Mouse (Mus musculus): ENCODE measurements at regions not wholly inside any gene's neighbourhood (a gene's known extent, or its start where the extent isn't known, plus 50 kb on each side); places are given as distances from the start of the nearest gene placed in this dataset.
A peak's percentile ranks its signal among the peaks of the same experiment; 100 is the strongest.

- TF ChIP-seq CTCF (IDR thresholded peaks at IDR 0.05; ENCODE audit: low read depth), result no peak
- Histone ChIP-seq H3K27ac (ENCODE audit: low read depth) (no peak overlapping the region), H3K36me3 (ENCODE audit: insufficient read depth) (no peaks in the 10 kb centered on the region), H3K4me3 (ENCODE audit: low read depth, low read length) (no peak overlapping the region), H3K27me3 (ENCODE audit: insufficient read depth, low read length) (no peaks in the 10 kb centered on the region), H3K4me1 (ENCODE audit: insufficient read depth) (no peaks in the 10 kb centered on the region), H3K9ac (no peak overlapping the region), H3K9me3 (ENCODE audit: low read depth, low read length) (no peaks in the 10 kb centered on the region), H3K4me2 (no peak overlapping the region)
- ATAC-seq (ENCODE audit: insufficient read depth) (no peak), DNase-seq (no peak)
- WGBS, result 67% methylated on average over 3 of the region's 3 CpGs
These were observed 401.6 kb upstream of the Nmur2 start for GRCm38 (mm10) chr11:56442381-56442780.

- no peaks in the 10 kb centered on the region for H3K27me3 ChIP-seq (ENCODE audit: insufficient read depth, low read length)
- H3K4me3 ChIP-seq (ENCODE audit: low read depth, low read length), result no peak overlapping the region
- no peaks in the 10 kb centered on the region for H3K4me1 ChIP-seq (ENCODE audit: insufficient read depth)
- no peak overlapping the region for H3K4me2 ChIP-seq
- DNase-seq (peak; percentile 34), ATAC-seq (ENCODE audit: insufficient read depth) (no peak)
- H3K36me3 ChIP-seq (ENCODE audit: insufficient read depth), result no peaks in the 10 kb centered on the region
- no peak for TF ChIP-seq CTCF (IDR thresholded peaks at IDR 0.05; ENCODE audit: low read depth)
- H3K9me3 ChIP-seq (ENCODE audit: low read depth, low read length), result no peaks in the 10 kb centered on the region
- H3K27ac ChIP-seq (ENCODE audit: low read depth), result no peak overlapping the region
- no peak overlapping the region for H3K9ac ChIP-seq
- 22% methylated on average over 2 of the region's 2 CpGs for WGBS
These were observed 400.3 kb upstream of the Nmur2 start for GRCm38 (mm10) chr11:56441071-56441470.

- Histone ChIP-seq H3K27me3 (ENCODE audit: insufficient read depth, low read length) (no peaks in the 10 kb centered on the region), H3K4me3 (ENCODE audit: low read depth, low read length) (no peak overlapping the region), H3K4me1 (ENCODE audit: insufficient read depth) (no peaks in the 10 kb centered on the region), H3K36me3 (ENCODE audit: insufficient read depth) (no peaks in the 10 kb centered on the region), H3K9me3 (ENCODE audit: low read depth, low read length) (no peaks in the 10 kb centered on the region), H3K27ac (ENCODE audit: low read depth) (no peak overlapping the region), H3K4me2 (no peak overlapping the region), H3K9ac (no peak overlapping the region)
- ATAC-seq (ENCODE audit: insufficient read depth), result no peak
- DNase-seq, result no peak
- 63% methylated on average over 3 of the region's 3 CpGs for WGBS
- TF ChIP-seq CTCF (IDR thresholded peaks at IDR 0.05; ENCODE audit: low read depth), result no peak
These were observed 390.3 kb upstream of the Nmur2 start for GRCm38 (mm10) chr11:56431089-56431488.

GRCm38 (mm10) chr11:56384761-56385160, 344.0 kb upstream of the Nmur2 start:
- Histone ChIP-seq H3K27ac (ENCODE audit: low read depth) (no peak overlapping the region), H3K4me2 (no peak overlapping the region), H3K4me1 (ENCODE audit: insufficient read depth) (no peaks in the 10 kb centered on the region), H3K9ac (no peak overlapping the region), H3K36me3 (ENCODE audit: insufficient read depth) (no peaks in the 10 kb centered on the region), H3K27me3 (ENCODE audit: insufficient read depth, low read length) (no peaks in the 10 kb centered on the region), H3K4me3 (ENCODE audit: low read depth, low read length) (no peak overlapping the region), H3K9me3 (ENCODE audit: low read depth, low read length) (no peaks in the 10 kb centered on the region)
- ATAC-seq (ENCODE audit: insufficient read depth) (no peak), DNase-seq (no peak)
- TF ChIP-seq CTCF (IDR thresholded peaks at IDR 0.05; ENCODE audit: low read depth), result no peak
- WGBS, result 51% methylated on average over 1 of the region's 1 CpGs

GRCm38 (mm10) chr11:56377535-56377934, 336.7 kb upstream of the Nmur2 start:
- no peak for TF ChIP-seq CTCF (IDR thresholded peaks at IDR 0.05; ENCODE audit: low read depth)
- H3K36me3 ChIP-seq (ENCODE audit: insufficient read depth), result no peaks in the 10 kb centered on the region
- DNase-seq, result no peak
- no peak overlapping the region for H3K9ac ChIP-seq
- no peak overlapping the region for H3K4me3 ChIP-seq (ENCODE audit: low read depth, low read length)
- no peak overlapping the region for H3K27ac ChIP-seq (ENCODE audit: low read depth)
- H3K4me2 ChIP-seq, result no peak overlapping the region
- WGBS, result 75% methylated on average over 5 of the region's 5 CpGs
- ATAC-seq (ENCODE audit: insufficient read depth), result no peak
- no peaks in the 10 kb centered on the region for H3K9me3 ChIP-seq (ENCODE audit: low read depth, low read length)
- no peaks in the 10 kb centered on the region for H3K27me3 ChIP-seq (ENCODE audit: insufficient read depth, low read length)
- H3K4me1 ChIP-seq (ENCODE audit: insufficient read depth), result no peaks in the 10 kb centered on the region

- no peaks in the 10 kb centered on the region for H3K9me3 ChIP-seq (ENCODE audit: low read depth, low read length)
- TF ChIP-seq CTCF (IDR thresholded peaks at IDR 0.05; ENCODE audit: low read depth), result no peak
- H3K9ac ChIP-seq, result no peak overlapping the region
- DNase-seq (no peak), ATAC-seq (ENCODE audit: insufficient read depth) (no peak)
- H3K36me3 ChIP-seq (ENCODE audit: insufficient read depth), result no peaks in the 10 kb centered on the region
- no peak overlapping the region for H3K4me2 ChIP-seq
- H3K4me1 ChIP-seq (ENCODE audit: insufficient read depth), result no peaks in the 10 kb centered on the region
- no peak overlapping the region for H3K4me3 ChIP-seq (ENCODE audit: low read depth, low read length)
- no peaks in the 10 kb centered on the region for H3K27me3 ChIP-seq (ENCODE audit: insufficient read depth, low read length)
- no peak overlapping the region for H3K27ac ChIP-seq (ENCODE audit: low read depth)
- WGBS, result 45% methylated on average over 6 of the region's 6 CpGs
These were observed 333.5 kb upstream of the Nmur2 start for GRCm38 (mm10) chr11:56374329-56374728.

- ATAC-seq (ENCODE audit: insufficient read depth) (no peak), DNase-seq (no peak)
- TF ChIP-seq CTCF (IDR thresholded peaks at IDR 0.05; ENCODE audit: low read depth), result no peak
- H3K9ac ChIP-seq, result no peak overlapping the region
- no peaks in the 10 kb centered on the region for H3K9me3 ChIP-seq (ENCODE audit: low read depth, low read length)
- H3K4me2 ChIP-seq, result no peak overlapping the region
- H3K27me3 ChIP-seq (ENCODE audit: insufficient read depth, low read length), result no peaks in the 10 kb centered on the region
- no peaks in the 10 kb centered on the region for H3K36me3 ChIP-seq (ENCODE audit: insufficient read depth)
- H3K4me1 ChIP-seq (ENCODE audit: insufficient read depth), result no peaks in the 10 kb centered on the region
- H3K27ac ChIP-seq (ENCODE audit: low read depth), result no peak overlapping the region
- H3K4me3 ChIP-seq (ENCODE audit: low read depth, low read length), result no peak overlapping the region
- WGBS, result 62% methylated on average over 4 of the region's 4 CpGs
These were observed 332.8 kb upstream of the Nmur2 start for GRCm38 (mm10) chr11:56373624-56374023.

GRCm38 (mm10) chr11:56357690-56358089, 316.9 kb upstream of the Nmur2 start:
- H3K27me3 ChIP-seq (ENCODE audit: insufficient read depth, low read length), result no peaks in the 10 kb centered on the region
- no peak overlapping the region for H3K4me2 ChIP-seq
- H3K9me3 ChIP-seq (ENCODE audit: low read depth, low read length), result no peaks in the 10 kb centered on the region
- H3K27ac ChIP-seq (ENCODE audit: low read depth), result no peak overlapping the region
- no peak overlapping the region for H3K4me3 ChIP-seq (ENCODE audit: low read depth, low read length)
- H3K36me3 ChIP-seq (ENCODE audit: insufficient read depth), result no peaks in the 10 kb centered on the region
- DNase-seq (no peak), ATAC-seq (ENCODE audit: insufficient read depth) (no peak)
- no peaks in the 10 kb centered on the region for H3K4me1 ChIP-seq (ENCODE audit: insufficient read depth)
- WGBS, result 48% methylated on average over 2 of the region's 2 CpGs
- H3K9ac ChIP-seq, result no peak overlapping the region
- no peak for TF ChIP-seq CTCF (IDR thresholded peaks at IDR 0.05; ENCODE audit: low read depth)
